Mouse (Mus musculus) heart, adult 2 months (tissue): ENCODE measurements around the gene Lingo3.
"Not testable (repeated sequence)": the region's sequence is repeated elsewhere in the genome, so short reads cannot be mapped to it uniquely, and the experiment has no call there.

Experiments
- CTCF ChIP-seq: fragments of 200-600 bp; IDR thresholded peaks from 2 replicates; pipeline ENCODE4 v1.8.1; 2022; ENCODE audit warnings: antibody characterized with exemption, mild to moderate bottlenecking, moderate library complexity
- EP300 ChIP-seq: fragments of 200-500 bp; IDR thresholded peaks from 2 replicates; pipeline ENCODE4 v1.6.1; 2011; ENCODE audit warnings: low read depth, low read length, control low read depth; ENCODE audit not compliant: insufficient read depth
- POLR2A ChIP-seq: fragments of 200-500 bp; IDR thresholded peaks from 2 replicates; pipeline ENCODE4 v1.6.1; 2011; ENCODE audit warnings: mild to moderate bottlenecking, low read depth, low read length, control low read depth; ENCODE audit not compliant: insufficient read depth

DNA sequence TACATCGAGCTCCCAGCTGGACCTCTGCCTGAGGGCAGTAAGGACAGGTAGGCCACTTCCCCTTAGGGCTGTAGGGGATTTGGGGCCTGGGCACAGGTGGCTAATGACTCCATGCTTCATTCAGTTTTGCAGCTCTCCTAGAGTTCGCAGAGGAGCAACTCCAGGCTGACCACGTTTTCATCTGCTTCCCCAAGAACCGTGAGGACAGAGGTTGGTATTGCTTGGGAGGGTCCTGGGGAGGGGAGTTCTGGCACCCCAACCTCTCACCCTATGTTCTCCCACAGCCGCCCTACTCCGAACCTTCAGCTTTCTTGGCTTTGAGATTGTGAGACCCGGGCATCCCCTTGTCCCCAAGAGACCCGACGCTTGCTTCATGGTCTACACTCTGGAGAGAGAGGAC lies 15.3 kb downstream of the Lingo3 start:
- not testable (repeated sequence) for TF ChIP-seq CTCF, POLR2A, EP300
